Mouse (Mus musculus): Measurements from ENCODE around the gene Dhx35.

GRCm38 (mm10) chr2:158771066-158771763 lies 23.4 kb upstream of the Dhx35 start:
- TF ChIP-seq POLR2A (IDR thresholded peaks at IDR 0.05; ENCODE audit: low read depth, low read length) (no peak), CTCF (IDR thresholded peaks at IDR 0.05; ENCODE audit: extremely low read depth, insufficient read length, insufficient replicate concordance, low read depth, low read length) (no peak)

Measured in small intestine, adult 2 months (tissue).